Mouse (Mus musculus) G1E (cell line): ENCODE results near the gene Lgmn. TPM values are rescaled to one million over a fixed set of nuclear protein-coding genes. Genes with fewer than 3 reads are reported as not detected.

Experiments used
- ATAC-seq: 2 replicates; pipeline ENCODE4 v1.8.0; 2016; ENCODE audit warnings: mild to moderate bottlenecking; ENCODE audit not compliant: insufficient number of reproducible peaks, poor library complexity, low FRiP score, severe bottlenecking; ENCODE audit errors: extremely low read depth
- DNase-seq: peaks from one replicate; pipeline ENCODE4 v3.0.0; 2012; ENCODE audit warnings: low spot score
- H3K27me3 ChIP-seq: 2 replicates; pipeline ENCODE4 v1.6.1; 2012; ENCODE audit warnings: mild to moderate bottlenecking, low read length, inconsistent platforms; ENCODE audit not compliant: insufficient read depth
- H3K36me3 ChIP-seq: replicated peaks from 2 replicates; pipeline ENCODE3; 2012; ENCODE audit warnings: mild to moderate bottlenecking, inconsistent platforms
- H3K4me1 ChIP-seq: 2 replicates; pipeline ENCODE4 v1.6.1; 2012; ENCODE audit warnings: low read depth, low read length, inconsistent platforms, mixed read lengths; ENCODE audit not compliant: insufficient read depth
- H3K4me3 ChIP-seq: 2 replicates; pipeline ENCODE4 v1.5.1; 2012; ENCODE audit warnings: low read depth, mild to moderate bottlenecking, inconsistent platforms, low read length, moderate library complexity, mixed read lengths
- H3K9me3 ChIP-seq: replicated peaks from 2 replicates; pipeline ENCODE4 v1.6.1; 2012; ENCODE audit warnings: inconsistent platforms
- CTCF ChIP-seq: IDR thresholded peaks from 2 replicates; pipeline ENCODE4 v1.5.1; 2012; ENCODE audit warnings: low read depth, low read length, inconsistent platforms, mixed read lengths
- GATA1 ChIP-seq: IDR thresholded peaks from 2 replicates; pipeline ENCODE4 v1.6.1; 2012; ENCODE audit warnings: borderline replicate concordance, low read length, inconsistent platforms, mixed read lengths
- GATA2 ChIP-seq: IDR thresholded peaks from 2 replicates; pipeline ENCODE4 v1.6.1; 2012; ENCODE audit warnings: low read depth, low read length, inconsistent platforms, borderline replicate concordance
- POLR2AphosphoS5 ChIP-seq: IDR thresholded peaks from 2 replicates; pipeline ENCODE4 v1.6.1; 2012; ENCODE audit warnings: low read depth, low read length, inconsistent platforms; ENCODE audit not compliant: insufficient replicate concordance
- TAL1 ChIP-seq: conservative IDR thresholded peaks from 2 replicates; pipeline ENCODE4 v1.6.1; 2012; ENCODE audit warnings: low read depth, low read length, inconsistent platforms, mixed read lengths
- polyA plus RNA-seq: library from polyadenylated mRNA; stranded (reverse); fragments of >175 nt; gene quantifications from 2 replicates; pipeline ENCODE4 v1.2.3, GENCODE M21; 2012
- total RNA-seq, 2 experiments: library from RNA; stranded (forward) in 1 of 2; stranded (reverse) in 1 of 2; fragments of 200-1000 nt in 1 of 2; fragments of >200 nt in 1 of 2; fragmentation: Nextera tagmentation in 1 of 2; gene quantifications; 2 replicates each; pipeline ENCODE4 v1.2.3; 2014 to 2017

Gene Lgmn
- total and polyA plus RNA-seq, 3 experiments, result 1.7 to 22.0 (median 14.0) TPM

- Histone ChIP-seq H3K4me1 (peaks cover 52% of the 10 kb centered on the region), H3K27me3 (peaks cover 3% of the 10 kb centered on the region; the same call in 1 of the 2 replicates), H3K4me3 (peak overlapping the region; percentile 72), H3K36me3 (no peaks in the 10 kb centered on the region), H3K9me3 (no peaks in the 10 kb centered on the region)
- TF ChIP-seq GATA2 (no peak), POLR2AphosphoS5 (no peak), CTCF (no peak), TAL1 (no peak), GATA1 (no peak)
- no peak for DNase-seq
- no peak for ATAC-seq
These were observed 506 bp downstream of the Lgmn start for GRCm38 (mm10) chr12:102438983-102439631.

GRCm38 (mm10) chr12:102437952-102438351 is 1.7 kb downstream of the Lgmn start:
- Histone ChIP-seq H3K4me3 (no peak overlapping the region), H3K36me3 (no peaks in the 10 kb centered on the region), H3K9me3 (no peaks in the 10 kb centered on the region), H3K4me1 (peaks cover 57% of the 10 kb centered on the region), H3K27me3 (peaks cover 3% of the 10 kb centered on the region; the same call in 1 of the 2 replicates)
- DNase-seq (no peak), ATAC-seq (no peak)
- TF ChIP-seq POLR2AphosphoS5 (no peak), TAL1 (no peak), CTCF (no peak), GATA1 (no peak), GATA2 (no peak)

- TF ChIP-seq TAL1 (no peak), CTCF (no peak), GATA2 (no peak), POLR2AphosphoS5 (no peak), GATA1 (no peak)
- Histone ChIP-seq H3K4me3 (no peak overlapping the region), H3K36me3 (no peaks in the 10 kb centered on the region), H3K4me1 (peaks cover 55% of the 10 kb centered on the region), H3K9me3 (no peaks in the 10 kb centered on the region), H3K27me3 (peaks cover 3% of the 10 kb centered on the region; the same call in 1 of the 2 replicates)
- no peak for ATAC-seq
- DNase-seq, result no peak
These were observed 2.6 kb downstream of the Lgmn start for GRCm38 (mm10) chr12:102436939-102437526.

- Histone ChIP-seq H3K4me1 (peaks cover 41% of the 10 kb centered on the region), H3K36me3 (no peaks in the 10 kb centered on the region), H3K9me3 (no peaks in the 10 kb centered on the region), H3K27me3 (peaks cover 3% of the 10 kb centered on the region; the same call in 1 of the 2 replicates), H3K4me3 (no peak overlapping the region)
- no peak for TF ChIP-seq TAL1
- no peak for TF ChIP-seq CTCF
- no peak for TF ChIP-seq GATA2
- no peak for TF ChIP-seq POLR2AphosphoS5
- no peak for TF ChIP-seq GATA1
- ATAC-seq, result no peak
- DNase-seq, result no peak
These were observed 5.5 kb downstream of the Lgmn start for GRCm38 (mm10) chr12:102434107-102434506.

GRCm38 (mm10) chr12:102432238-102432637 is 7.4 kb downstream of the Lgmn start:
- Histone ChIP-seq H3K9me3 (no peaks in the 10 kb centered on the region), H3K36me3 (no peaks in the 10 kb centered on the region), H3K27me3 (no peaks in the 10 kb centered on the region), H3K4me3 (no peak overlapping the region), H3K4me1 (peaks cover 27% of the 10 kb centered on the region)
- no peak for ATAC-seq
- TF ChIP-seq GATA2 (no peak), CTCF (no peak), GATA1 (no peak), POLR2AphosphoS5 (no peak), TAL1 (no peak)
- DNase-seq, result no peak

- H3K4me1 ChIP-seq, result peaks cover 35% of the 10 kb centered on the region
- H3K27me3 ChIP-seq, result no peaks in the 10 kb centered on the region
- no peaks in the 10 kb centered on the region for H3K9me3 ChIP-seq
- H3K36me3 ChIP-seq, result no peaks in the 10 kb centered on the region
- ATAC-seq, result no peak
- DNase-seq, result no peak
- no peak overlapping the region for H3K4me3 ChIP-seq
- no peak for TF ChIP-seq CTCF
- no peak for TF ChIP-seq POLR2AphosphoS5
- TF ChIP-seq GATA1, result no peak
- no peak for TF ChIP-seq GATA2
- TF ChIP-seq TAL1, result no peak
These were observed 9.4 kb downstream of the Lgmn start for GRCm38 (mm10) chr12:102430228-102430627.

- peaks cover 35% of the 10 kb centered on the region for H3K4me1 ChIP-seq
These were observed 10.0 kb downstream of the Lgmn start for GRCm38 (mm10) chr12:102429656-102430055.

More at GRCm38 (mm10) chr12:102429656-102430055, 10.0 kb downstream of the Lgmn start:
- Histone ChIP-seq H3K9me3 (no peaks in the 10 kb centered on the region), H3K27me3 (no peaks in the 10 kb centered on the region), H3K36me3 (no peaks in the 10 kb centered on the region), H3K4me3 (no peak overlapping the region)
- TF ChIP-seq CTCF (no peak), GATA1 (no peak), POLR2AphosphoS5 (no peak), GATA2 (no peak), TAL1 (no peak)
- no peak for DNase-seq
- ATAC-seq, result peak; percentile 38
